Mouse (Mus musculus): ENCODE measurements at regions not wholly inside any gene's neighbourhood (a gene's known extent, or its start where the extent isn't known, plus 50 kb on each side); places are given as distances from the start of the nearest gene placed in this dataset.

- TF ChIP-seq POLR2A (IDR thresholded peaks at IDR 0.05; ENCODE audit: low read depth, low read length), result no peak
- TF ChIP-seq CTCF (IDR thresholded peaks at IDR 0.05; ENCODE audit: borderline replicate concordance, insufficient read depth, low read length), result no peak
- H3K4me1 ChIP-seq (ENCODE audit: control insufficient read depth, insufficient read depth, low read length), result peaks cover 5% of the 10 kb centered on the region
- H3K4me3 ChIP-seq (ENCODE audit: insufficient read depth, low read length), result no peak overlapping the region
- no peak overlapping the region for H3K27ac ChIP-seq (ENCODE audit: insufficient read depth, low read length)
Measured at GRCm38 (mm10) chr9:79523054-79523453, 195.6 kb downstream of the Col12a1 start.

GRCm38 (mm10) chr9:79525000-79525399, 193.6 kb downstream of the Col12a1 start:
- TF ChIP-seq POLR2A (IDR thresholded peaks at IDR 0.05; ENCODE audit: low read depth, low read length), result no peak
- TF ChIP-seq CTCF (IDR thresholded peaks at IDR 0.05; ENCODE audit: borderline replicate concordance, insufficient read depth, low read length), result no peak
- H3K27ac ChIP-seq (ENCODE audit: insufficient read depth, low read length), result no peak overlapping the region
- no peak overlapping the region for H3K4me3 ChIP-seq (ENCODE audit: insufficient read depth, low read length)
- no peaks in the 10 kb centered on the region for H3K4me1 ChIP-seq (ENCODE audit: control insufficient read depth, insufficient read depth, low read length)

DNA sequence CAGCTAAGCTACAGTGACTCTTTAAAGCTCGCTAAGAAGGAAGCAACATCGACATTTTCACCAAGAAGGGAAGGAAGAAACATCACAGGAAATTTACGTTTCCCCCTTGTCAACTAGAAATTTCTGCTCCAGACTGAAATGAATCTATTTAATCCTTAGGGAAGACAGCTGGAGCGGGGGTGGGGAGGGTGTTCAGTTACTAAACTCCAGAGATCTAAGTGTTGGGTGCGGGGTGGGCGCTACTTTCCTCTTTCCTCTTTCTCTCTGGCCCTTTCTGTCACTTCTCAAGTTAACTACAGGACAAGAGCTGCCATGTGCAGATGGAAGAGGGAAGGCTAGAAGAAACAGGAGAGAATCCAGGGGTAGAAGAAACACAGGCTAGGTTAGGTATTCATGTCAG, 192.2 kb downstream of the Col12a1 start:
- no peak overlapping the region for H3K27ac ChIP-seq (ENCODE audit: insufficient read depth, low read length)
- no peak overlapping the region for H3K4me3 ChIP-seq (ENCODE audit: insufficient read depth, low read length)
- TF ChIP-seq CTCF (IDR thresholded peaks at IDR 0.05; ENCODE audit: borderline replicate concordance, insufficient read depth, low read length) (no peak), POLR2A (IDR thresholded peaks at IDR 0.05; ENCODE audit: low read depth, low read length) (no peak)
- no peaks in the 10 kb centered on the region for H3K4me1 ChIP-seq (ENCODE audit: control insufficient read depth, insufficient read depth, low read length)

GRCm38 (mm10) chr9:79527331-79527730, 191.3 kb downstream of the Col12a1 start:
- H3K27ac ChIP-seq (ENCODE audit: insufficient read depth, low read length), result no peak overlapping the region
- no peak overlapping the region for H3K4me3 ChIP-seq (ENCODE audit: insufficient read depth, low read length)
- no peaks in the 10 kb centered on the region for H3K4me1 ChIP-seq (ENCODE audit: control insufficient read depth, insufficient read depth, low read length)
- TF ChIP-seq CTCF (IDR thresholded peaks at IDR 0.05; ENCODE audit: borderline replicate concordance, insufficient read depth, low read length) (no peak), POLR2A (IDR thresholded peaks at IDR 0.05; ENCODE audit: low read depth, low read length) (no peak)

Data from embryonic fibroblast, embryonic 13.5 days (primary cell).